Mouse (Mus musculus) bone marrow macrophage, adult 2 months (primary cell): Measurements from ENCODE around the gene Sgsm3.

Experiments used
- CTCF ChIP-seq: IDR thresholded peaks from 2 replicates; pipeline ENCODE4 v1.5.1; 2012; ENCODE audit warnings: low read depth, mild to moderate bottlenecking, low read length, moderate library complexity
- POLR2A ChIP-seq: IDR thresholded peaks from 2 replicates; pipeline ENCODE4 v1.6.1; 2012; ENCODE audit warnings: mild to moderate bottlenecking, low read depth, low read length, borderline replicate concordance

- TF ChIP-seq CTCF = no peak
- TF ChIP-seq POLR2A = no peak
Observed at GRCm38 (mm10) chr15:80969371-80969770, 8.2 kb upstream of the Sgsm3 start.
